Mouse (Mus musculus) spleen, adult 18-20 months (tissue): ENCODE data around the gene Nexn.
A peak's percentile ranks its signal among the peaks of the same experiment; 100 is the strongest.
"Not testable (repeated sequence)": the region's sequence is repeated elsewhere in the genome, so short reads cannot be mapped to it uniquely, and the experiment has no call there.

Experiments used
- DNase-seq, 2 experiments: peaks; one replicate each; pipeline ENCODE4 v3.0.0; 2022; ENCODE audit warnings: mixed read lengths in 2 of 2

Gene Nexn

DNA sequence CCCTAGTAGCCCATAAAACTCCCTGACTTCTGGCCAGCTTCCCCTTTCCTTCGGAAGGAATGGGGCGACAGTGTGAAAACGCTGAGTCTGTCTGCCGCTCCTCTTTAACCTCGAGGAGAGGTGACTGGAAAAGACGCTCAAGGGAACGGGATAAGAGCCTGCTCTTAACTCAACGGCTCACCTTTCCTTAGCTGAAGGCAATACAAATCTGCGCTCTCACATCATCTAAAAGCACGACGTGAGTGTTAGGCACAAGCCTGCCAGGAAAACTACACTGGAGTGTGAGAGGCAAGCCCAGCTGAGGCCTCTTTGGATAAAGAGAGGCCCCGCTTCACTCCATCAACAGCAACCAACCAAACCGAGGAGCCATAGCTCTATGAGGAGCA is at the start of gene Nexn:
TSS of gene Nexn (minus strand) at position 315 of the 386 bp plus-strand sequence.
- DNase-seq, result no peak

DNA sequence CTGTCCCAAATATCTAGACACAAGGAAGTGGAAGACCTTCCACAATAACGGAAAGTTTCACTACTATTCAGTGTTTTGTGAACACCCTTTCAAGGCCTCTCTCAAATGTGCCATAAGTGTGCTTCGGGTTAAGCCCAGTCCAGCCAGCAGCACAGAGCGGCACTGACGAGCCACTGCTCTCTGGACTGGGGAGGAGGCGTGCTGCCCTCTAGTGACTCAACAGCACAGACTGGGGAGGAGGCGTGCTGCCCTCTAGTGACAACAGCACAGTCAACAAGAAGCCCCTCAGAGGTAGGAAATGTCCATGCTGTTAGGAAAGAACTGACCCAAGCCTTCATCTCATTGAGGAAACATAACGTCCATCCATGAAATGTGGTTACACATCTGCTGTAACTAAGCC is 49.5 kb upstream of the Nexn start:
- DNase-seq, result peak; percentile 65 to 77

GRCm38 (mm10) chr3:152314666-152315065 is 48.5 kb upstream of the Nexn start:
- DNase-seq, result not testable (repeated sequence)

DNA sequence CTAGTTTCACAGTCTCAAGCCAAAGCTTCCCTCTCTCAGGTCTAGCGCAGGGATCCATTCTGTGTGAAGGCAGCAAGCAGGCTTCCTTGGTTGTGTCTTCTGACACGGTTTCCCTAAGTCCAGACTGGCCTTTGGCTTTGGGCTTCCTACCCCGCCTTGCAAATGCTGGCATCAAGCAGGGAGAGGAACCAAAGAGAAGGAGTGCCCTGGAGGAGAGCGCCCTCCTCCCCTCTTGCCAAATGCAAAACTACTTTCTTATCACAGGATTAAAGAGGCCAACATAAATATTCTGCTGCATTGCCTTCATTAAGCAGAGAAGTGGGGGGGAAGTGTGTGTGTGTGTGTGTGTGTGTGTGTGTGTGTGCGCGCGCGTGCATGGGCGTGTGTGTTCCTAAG is 43.1 kb upstream of the Nexn start:
- no peak for DNase-seq

- DNase-seq, result no peak
These were observed 42.5 kb upstream of the Nexn start for GRCm38 (mm10) chr3:152308485-152309249.

DNA sequence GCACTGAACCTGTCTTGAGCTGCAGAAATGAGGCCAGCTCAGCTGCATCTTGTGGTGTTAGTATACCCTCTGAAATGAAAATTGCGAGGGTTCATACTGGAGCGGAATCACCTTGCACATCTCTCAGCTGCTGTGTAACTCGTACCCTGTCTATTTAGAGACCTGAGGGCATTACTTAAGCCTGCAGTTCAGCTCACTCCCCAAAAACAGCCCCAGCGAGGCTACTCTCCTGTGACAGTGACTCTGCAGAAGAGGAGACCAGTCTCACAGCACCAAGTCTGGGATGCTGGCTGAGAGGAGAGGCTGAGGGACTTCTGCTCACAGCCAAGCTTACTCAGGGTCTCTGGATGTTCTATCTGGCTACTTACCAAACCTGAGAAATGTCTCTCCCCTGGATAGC is 39.8 kb upstream of the Nexn start:
- DNase-seq, result no peak

GRCm38 (mm10) chr3:152305080-152305479 is 38.9 kb upstream of the Nexn start:
- DNase-seq, result no peak

DNA sequence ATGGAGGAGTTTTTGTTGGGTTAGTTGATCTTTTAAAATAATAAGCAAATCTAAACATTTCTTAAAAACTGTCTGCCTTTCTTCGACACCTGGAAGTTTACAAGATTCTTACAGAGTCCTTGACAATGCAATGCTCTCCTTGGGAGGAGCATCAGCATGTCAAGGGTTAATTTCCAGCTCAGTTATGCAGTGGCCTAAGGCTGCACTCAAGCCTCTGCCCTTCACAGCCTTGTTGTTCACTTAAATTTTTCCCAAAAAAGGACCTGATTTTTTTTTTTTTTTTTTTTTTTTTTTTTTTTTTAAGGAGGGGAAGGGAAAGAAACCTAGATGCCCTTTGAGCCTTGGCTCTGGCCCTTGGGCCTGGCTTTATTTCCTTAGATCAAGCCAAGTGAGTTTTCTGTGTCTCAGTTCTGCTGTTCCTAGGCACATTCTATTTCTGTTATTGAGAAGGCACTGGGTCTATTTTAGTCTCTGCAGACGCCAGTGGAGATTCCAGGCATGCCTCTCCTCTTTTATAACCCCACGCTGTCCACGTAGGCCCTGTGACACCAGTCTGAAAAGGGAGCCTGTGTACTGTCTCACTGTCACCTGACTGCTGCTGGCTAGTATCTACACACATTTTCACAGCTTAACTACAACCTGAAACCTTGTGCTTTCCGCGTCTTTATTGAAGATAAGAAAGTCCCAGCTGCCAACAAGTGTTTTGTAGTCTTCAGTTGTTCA is 38.1 kb upstream of the Nexn start:
- no peak for DNase-seq

DNA sequence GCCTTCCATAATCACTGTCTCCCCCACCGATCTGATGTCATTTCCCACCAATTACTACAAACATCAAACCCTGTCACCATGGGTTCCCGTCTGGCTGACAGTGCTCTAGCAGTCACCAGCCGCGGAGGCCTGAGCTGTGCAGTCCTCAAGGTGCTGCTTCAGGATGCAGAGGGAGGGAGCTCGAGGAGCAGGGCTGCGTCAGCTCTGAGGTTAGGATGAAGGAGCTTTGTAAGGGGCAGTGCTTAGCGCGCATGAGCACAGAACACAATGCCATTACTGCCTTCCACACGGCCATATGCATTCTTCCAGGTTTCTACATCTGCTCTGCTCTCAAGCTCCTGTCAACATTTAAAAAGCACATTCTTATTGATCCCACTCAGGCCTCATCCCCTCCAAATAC is 36.8 kb upstream of the Nexn start:
- no peak for DNase-seq

DNA sequence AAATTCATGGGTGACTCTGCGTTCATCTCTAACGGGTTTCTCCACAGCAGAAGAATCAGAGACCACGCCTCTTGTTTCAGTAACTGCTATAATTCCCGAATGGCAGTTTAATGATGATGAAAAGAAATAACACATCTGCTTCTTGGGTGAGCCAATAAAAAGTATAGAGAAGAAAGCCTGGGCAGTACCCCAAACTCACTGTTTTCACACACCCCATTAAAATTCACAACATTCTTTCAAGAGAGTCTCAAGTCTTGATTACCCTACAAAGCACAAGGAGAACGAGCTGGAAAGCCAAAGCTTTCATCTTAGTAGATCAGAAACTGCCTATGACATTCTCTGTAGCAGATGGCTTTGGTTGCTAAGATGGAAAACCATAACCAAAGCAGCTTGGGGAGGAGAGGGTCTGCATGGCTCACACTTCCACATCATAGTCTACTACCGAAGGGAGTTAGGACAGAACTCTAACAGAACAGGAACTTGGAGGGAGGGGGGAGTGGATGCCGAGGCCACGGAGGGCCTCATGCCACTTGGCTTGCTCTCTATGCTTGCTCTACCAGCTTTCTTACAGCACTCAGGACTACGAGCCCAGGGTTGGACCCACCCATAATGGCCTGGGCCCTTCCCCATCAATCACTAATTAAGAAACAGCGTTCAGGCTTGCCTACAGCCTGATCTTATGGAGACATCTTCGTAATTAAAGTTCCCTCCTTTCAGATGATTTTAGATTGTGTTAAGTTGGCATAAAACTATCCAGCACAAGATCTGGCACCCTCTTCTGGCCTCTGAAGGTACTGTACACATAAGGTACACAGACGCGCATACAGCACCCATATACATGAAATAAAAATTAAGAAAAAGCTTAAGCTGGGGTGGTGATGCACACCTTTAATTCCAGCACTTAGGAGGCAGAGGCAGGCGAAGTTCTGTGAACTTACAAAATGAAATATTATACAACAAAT is 34.5 kb upstream of the Nexn start:
- DNase-seq, result no peak

- DNase-seq, result no peak
These were observed 29.7 kb upstream of the Nexn start for GRCm38 (mm10) chr3:152295896-152296295.

GRCm38 (mm10) chr3:152294400-152294799 is 28.2 kb upstream of the Nexn start:
- DNase-seq, result no peak

DNA sequence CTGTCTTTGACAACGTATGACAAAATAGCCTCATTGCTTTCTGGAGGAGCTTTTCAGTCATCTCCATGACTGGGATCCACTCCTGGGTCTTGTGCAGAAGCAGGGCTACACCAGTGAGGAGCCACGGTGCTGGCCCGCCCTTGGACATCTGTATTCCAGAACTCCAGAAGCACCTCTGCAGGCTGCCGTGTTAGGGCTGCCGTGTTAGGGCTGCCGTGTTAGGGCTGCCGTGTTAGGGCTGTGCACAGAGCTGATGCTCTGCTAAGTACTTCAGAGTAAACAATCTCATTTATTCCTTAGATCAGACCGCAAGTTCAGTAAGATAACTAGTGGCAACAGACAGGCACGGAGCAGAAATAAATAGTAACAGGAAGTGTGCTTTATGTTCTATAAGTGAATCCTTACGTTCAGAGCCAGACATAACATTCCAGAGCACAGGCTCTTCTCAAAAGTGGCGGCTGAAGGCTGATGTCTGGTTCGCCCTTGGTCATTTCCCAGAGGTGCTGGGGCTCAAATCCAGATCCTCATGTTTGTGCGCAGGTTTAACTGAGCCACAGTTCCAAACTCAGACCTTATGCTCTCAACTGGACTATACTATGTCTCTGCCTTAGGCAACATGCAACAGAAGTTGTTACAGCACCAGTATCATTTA is 27.5 kb upstream of the Nexn start:
- no peak for DNase-seq

DNA sequence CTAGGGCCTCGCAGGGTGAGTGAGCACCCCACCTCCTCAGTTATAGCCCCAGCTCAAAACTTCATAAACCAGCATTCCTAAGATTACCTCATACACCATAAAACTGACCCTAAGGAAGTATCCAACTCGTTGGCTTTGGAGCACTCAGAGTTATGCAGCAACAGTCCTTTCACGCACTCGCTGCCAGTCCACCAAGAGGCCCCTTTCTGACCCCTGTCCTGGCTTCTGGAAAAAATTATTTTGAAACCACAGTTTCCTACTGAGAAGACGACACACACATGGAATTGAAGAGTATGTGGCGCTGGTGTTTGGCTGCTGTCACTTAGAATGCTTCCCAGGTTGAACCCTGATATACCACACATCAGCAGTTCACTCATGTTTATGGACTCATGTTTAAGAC is 25.7 kb upstream of the Nexn start:
- DNase-seq, result no peak

GRCm38 (mm10) chr3:152290175-152290798 is 24.1 kb upstream of the Nexn start:
- no peak for DNase-seq

DNA sequence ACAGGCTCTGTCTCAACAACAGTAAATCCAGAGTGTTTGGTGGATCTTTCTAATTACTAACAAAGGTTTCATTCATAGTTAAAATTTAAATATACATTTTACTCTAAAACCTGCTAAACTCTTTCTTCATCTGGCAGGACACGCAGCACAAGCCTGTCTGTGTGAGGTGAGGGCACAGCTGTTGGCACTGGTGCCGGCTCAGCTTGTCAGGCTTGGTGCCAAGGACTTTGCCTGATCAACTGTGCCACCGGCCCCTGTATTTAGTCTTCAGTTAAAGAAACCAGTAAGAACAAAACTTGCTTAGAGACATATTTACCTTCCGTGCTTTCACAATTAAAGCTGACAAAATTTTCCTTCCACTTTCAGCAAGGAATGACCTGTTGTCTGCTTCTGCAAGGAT is 22.6 kb upstream of the Nexn start:
- DNase-seq, result no peak

DNA sequence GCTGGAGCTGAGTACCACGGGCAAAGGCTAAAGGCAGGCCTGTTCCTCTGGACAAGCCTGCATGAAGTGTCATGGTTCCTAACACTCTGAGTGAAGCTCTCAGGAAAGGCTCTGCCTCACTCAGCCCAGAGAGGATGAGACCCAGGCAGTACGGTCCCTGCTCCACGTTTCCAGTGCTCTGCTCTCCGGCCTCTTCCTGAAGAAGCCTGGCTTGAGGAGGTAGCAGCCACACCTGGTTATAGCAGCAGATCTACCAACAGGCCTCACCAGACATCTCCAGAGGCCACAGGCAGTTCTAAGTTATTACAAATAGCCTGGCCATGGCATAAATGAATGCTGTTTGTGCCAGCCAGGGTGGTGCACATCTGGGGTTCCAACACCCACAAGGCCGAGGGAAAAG is 22.1 kb upstream of the Nexn start:
- DNase-seq, result no peak

DNA sequence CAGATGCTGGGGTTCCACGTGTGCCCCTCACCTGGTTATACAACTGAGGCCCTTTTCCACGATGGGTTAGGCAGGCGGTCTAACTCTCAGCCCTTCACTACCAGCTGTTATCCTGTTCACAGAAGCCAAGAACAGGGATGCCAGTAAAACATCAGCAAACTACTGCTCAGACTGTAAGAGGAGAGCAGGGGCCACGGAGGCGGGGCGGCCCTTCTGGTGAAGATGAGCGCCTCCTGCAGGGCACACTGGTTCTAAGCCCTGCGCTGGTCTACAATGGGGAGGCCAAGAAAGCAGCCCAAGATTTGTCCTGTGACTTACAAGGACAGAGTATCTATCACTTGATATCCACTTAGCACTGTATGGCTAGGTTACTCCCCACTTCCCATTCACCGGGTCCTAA is 21.7 kb upstream of the Nexn start:
- no peak for DNase-seq

GRCm38 (mm10) chr3:152284759-152285158 is 18.6 kb upstream of the Nexn start:
- no peak for DNase-seq

DNA sequence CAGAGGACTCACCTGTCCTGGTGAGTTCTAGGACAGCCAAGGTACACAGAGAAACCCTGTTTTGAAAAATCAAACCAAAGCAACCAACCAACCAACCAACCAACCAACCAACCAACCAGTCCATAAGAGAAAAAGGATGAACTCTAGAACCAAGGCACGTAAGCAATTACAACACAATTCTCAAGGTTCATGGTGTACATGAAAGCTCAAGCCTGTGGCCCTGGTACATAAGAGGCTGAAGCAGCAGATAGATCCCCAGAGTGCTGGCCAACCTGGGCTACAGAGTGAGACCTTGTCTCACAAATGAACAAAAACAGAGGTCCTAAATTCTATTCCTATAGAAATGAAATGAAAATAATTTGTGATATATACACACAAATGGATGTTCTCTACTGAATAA is 18.2 kb upstream of the Nexn start:
- DNase-seq, result no peak

GRCm38 (mm10) chr3:152282126-152282525 is 16.0 kb upstream of the Nexn start:
- no peak for DNase-seq

DNA sequence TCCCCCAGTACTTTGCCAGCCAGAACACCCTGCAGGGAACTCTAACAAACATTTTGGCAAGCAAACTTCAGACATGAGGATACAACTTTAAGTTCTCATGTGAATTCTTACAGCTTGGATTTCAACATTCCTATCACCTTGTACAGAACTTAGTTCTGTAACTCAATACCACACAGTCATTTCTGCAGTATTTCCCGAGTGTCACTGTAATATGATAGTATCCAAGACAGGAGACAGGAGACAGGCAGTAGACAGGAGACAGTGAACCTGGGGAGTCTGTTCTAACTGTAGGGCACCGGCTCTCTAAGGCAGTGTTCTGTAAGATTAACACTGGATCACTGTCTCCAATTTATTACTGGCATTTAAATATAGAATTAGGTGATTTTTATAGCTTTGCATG is 12.3 kb upstream of the Nexn start:
- DNase-seq, result no peak
